Mouse (Mus musculus): ENCODE results near the gene Rhox13. TPM values are rescaled to one million over a fixed set of nuclear protein-coding genes. Genes with fewer than 3 reads are reported as not detected.

The Rhox13 gene
- total and polyA plus RNA-seq, 2 experiments from 2014 or later = not detected

- Histone ChIP-seq H3K9ac (replicated peaks; ENCODE audit: low read depth, low read length) (no peak overlapping the region), H3K4me2 (ENCODE audit: low read depth, low read length) (no peak overlapping the region), H3K4me1 (ENCODE audit: control insufficient read depth, insufficient read depth) (no peaks in the 10 kb centered on the region), H3K27me3 (ENCODE audit: control insufficient read depth, insufficient read depth, low read length) (no peaks in the 10 kb centered on the region), H3K4me3 (ENCODE audit: low read depth, low read length) (no peak overlapping the region), H3K9me3 (replicated peaks; ENCODE audit: control insufficient read depth, low read length) (no peaks in the 10 kb centered on the region), H3K36me3 (replicated peaks; ENCODE audit: control insufficient read depth, insufficient read depth, low read length) (no peaks in the 10 kb centered on the region), H3K27ac (ENCODE audit: low read depth) (no peak overlapping the region)
- TF ChIP-seq EP300 (IDR thresholded peaks at IDR 0.05; ENCODE audit: low read depth) = no peak
- TF ChIP-seq CTCF (IDR thresholded peaks at IDR 0.05; ENCODE audit: low read depth) = no peak
- ATAC-seq (ENCODE audit: insufficient read depth, low read depth) (no peak), DNase-seq (ENCODE audit: low spot score) (no peak)
- 69% methylated on average over 3 of the region's 3 CpGs for WGBS
These were observed 44.3 kb downstream of the Rhox13 start for GRCm38 (mm10) chrX:38165315-38165714.

- no peak overlapping the region for H3K4me2 ChIP-seq (ENCODE audit: low read depth, low read length)
- no peak overlapping the region for H3K4me3 ChIP-seq (ENCODE audit: low read depth, low read length)
- WGBS = 68% methylated on average over 9 of the region's 9 CpGs
- ATAC-seq (ENCODE audit: insufficient read depth, low read depth) (no peak), DNase-seq (ENCODE audit: low spot score) (no peak)
- no peak overlapping the region for H3K27ac ChIP-seq (ENCODE audit: low read depth)
- H3K36me3 ChIP-seq (replicated peaks; ENCODE audit: control insufficient read depth, insufficient read depth, low read length) = no peaks in the 10 kb centered on the region
- no peak overlapping the region for H3K9ac ChIP-seq (replicated peaks; ENCODE audit: low read depth, low read length)
- H3K27me3 ChIP-seq (ENCODE audit: control insufficient read depth, insufficient read depth, low read length) = no peaks in the 10 kb centered on the region
- no peaks in the 10 kb centered on the region for H3K9me3 ChIP-seq (replicated peaks; ENCODE audit: control insufficient read depth, low read length)
- H3K4me1 ChIP-seq (ENCODE audit: control insufficient read depth, insufficient read depth) = no peaks in the 10 kb centered on the region
- TF ChIP-seq CTCF (IDR thresholded peaks at IDR 0.05; ENCODE audit: low read depth) (no peak), EP300 (IDR thresholded peaks at IDR 0.05; ENCODE audit: low read depth) (no peak)
These were observed 45.0 kb downstream of the Rhox13 start for GRCm38 (mm10) chrX:38166064-38166463.

- H3K4me3 ChIP-seq (ENCODE audit: low read depth, low read length) = no peak overlapping the region
- no peak overlapping the region for H3K27ac ChIP-seq (ENCODE audit: low read depth)
- no peak overlapping the region for H3K9ac ChIP-seq (replicated peaks; ENCODE audit: low read depth, low read length)
- H3K9me3 ChIP-seq (replicated peaks; ENCODE audit: control insufficient read depth, low read length) = no peaks in the 10 kb centered on the region
- 63% methylated on average over 4 of the region's 4 CpGs for WGBS
- no peaks in the 10 kb centered on the region for H3K36me3 ChIP-seq (replicated peaks; ENCODE audit: control insufficient read depth, insufficient read depth, low read length)
- H3K4me2 ChIP-seq (ENCODE audit: low read depth, low read length) = no peak overlapping the region
- no peaks in the 10 kb centered on the region for H3K27me3 ChIP-seq (ENCODE audit: control insufficient read depth, insufficient read depth, low read length)
- H3K4me1 ChIP-seq (ENCODE audit: control insufficient read depth, insufficient read depth) = no peaks in the 10 kb centered on the region
- ATAC-seq (ENCODE audit: insufficient read depth, low read depth) (no peak), DNase-seq (ENCODE audit: low spot score) (no peak)
- TF ChIP-seq EP300 (IDR thresholded peaks at IDR 0.05; ENCODE audit: low read depth) (no peak), CTCF (IDR thresholded peaks at IDR 0.05; ENCODE audit: low read depth) (peak; percentile 12; the same call in 1 of the 2 replicates)
These were observed 45.6 kb downstream of the Rhox13 start for GRCm38 (mm10) chrX:38166592-38166991.

Other genes starting within 250 kb of the Rhox13 start
- not detected in 2 replicates for gene Rhox8, start 242.3 kb upstream of the Rhox13 start, total RNA-seq (2014; rRNA removed; ENCODE audit: low replicate concordance)
- gene Rhox8, start 242.3 kb upstream of the Rhox13 start, polyA plus RNA-seq (2015; fragmentation: Nextera tagmentation; extraction: Ambion mirVana) = 0.12 TPM in 1 of 2 replicates, not detected in the other
- gene Rhox7b, start 224.0 kb upstream of the Rhox13 start, total RNA-seq (2014; rRNA removed; ENCODE audit: low replicate concordance) = not detected in 2 replicates
- gene Rhox7b, start 224.0 kb upstream of the Rhox13 start, polyA plus RNA-seq (2015; fragmentation: Nextera tagmentation; extraction: Ambion mirVana) = not detected in 2 replicates
- not detected in 2 replicates for gene Rhox9, start 219.4 kb upstream of the Rhox13 start, total RNA-seq (2014; rRNA removed; ENCODE audit: low replicate concordance)
- gene Rhox9, start 219.4 kb upstream of the Rhox13 start, polyA plus RNA-seq (2015; fragmentation: Nextera tagmentation; extraction: Ambion mirVana) = not detected in 2 replicates
- not detected in 2 replicates for gene Btg1-ps1, start 102.4 kb upstream of the Rhox13 start, total RNA-seq (2014; rRNA removed; ENCODE audit: low replicate concordance)
- not detected in 2 replicates for gene Btg1-ps1, start 102.4 kb upstream of the Rhox13 start, polyA plus RNA-seq (2015; fragmentation: Nextera tagmentation; extraction: Ambion mirVana)
- gene Btg1-ps2, start 78.1 kb upstream of the Rhox13 start, total RNA-seq (2014; rRNA removed; ENCODE audit: low replicate concordance) = not detected in 2 replicates
- not detected in 2 replicates for gene Btg1-ps2, start 78.1 kb upstream of the Rhox13 start, polyA plus RNA-seq (2015; fragmentation: Nextera tagmentation; extraction: Ambion mirVana)
- not detected in 2 replicates for gene Rhox10, start 54.7 kb upstream of the Rhox13 start, total RNA-seq (2014; rRNA removed; ENCODE audit: low replicate concordance)
- not detected in 2 replicates for gene Rhox10, start 54.7 kb upstream of the Rhox13 start, polyA plus RNA-seq (2015; fragmentation: Nextera tagmentation; extraction: Ambion mirVana)
- gene Rhox11, start 36.1 kb upstream of the Rhox13 start, total RNA-seq (2014; rRNA removed; ENCODE audit: low replicate concordance) = not detected in 2 replicates
- gene Rhox11, start 36.1 kb upstream of the Rhox13 start, polyA plus RNA-seq (2015; fragmentation: Nextera tagmentation; extraction: Ambion mirVana) = not detected in 2 replicates
- gene Rhox12, start 10.3 kb upstream of the Rhox13 start, total RNA-seq (2014; rRNA removed; ENCODE audit: low replicate concordance) = not detected in 2 replicates
- gene Rhox12, start 10.3 kb upstream of the Rhox13 start, polyA plus RNA-seq (2015; fragmentation: Nextera tagmentation; extraction: Ambion mirVana) = not detected in 2 replicates
- 13.0 and 14.1 TPM in 2 replicates for gene Zbtb33, start 68.6 kb downstream of the Rhox13 start, total RNA-seq (2014; rRNA removed; ENCODE audit: low replicate concordance)
- gene Zbtb33, start 68.6 kb downstream of the Rhox13 start, polyA plus RNA-seq (2015; fragmentation: Nextera tagmentation; extraction: Ambion mirVana) = 1.5 and 1.6 TPM in 2 replicates
- 15.7 and 31.9 TPM in 2 replicates for gene Tmem255a, start 131.2 kb downstream of the Rhox13 start, total RNA-seq (2014; rRNA removed; ENCODE audit: low replicate concordance)
- gene Tmem255a, start 131.2 kb downstream of the Rhox13 start, polyA plus RNA-seq (2015; fragmentation: Nextera tagmentation; extraction: Ambion mirVana) = 23.0 and 23.4 TPM in 2 replicates
- not detected in 2 replicates for gene Atp1b4, start 195.0 kb downstream of the Rhox13 start, total RNA-seq (2014; rRNA removed; ENCODE audit: low replicate concordance)
- gene Atp1b4, start 195.0 kb downstream of the Rhox13 start, polyA plus RNA-seq (2015; fragmentation: Nextera tagmentation; extraction: Ambion mirVana) = 0.10 and 0.11 TPM in 2 replicates

All from heart, postnatal 0 days (tissue).